Mouse (Mus musculus) urinary bladder, adult 2 months (tissue): Measurements from ENCODE around the gene Prkce. TPM values are rescaled to one million over a fixed set of nuclear protein-coding genes. Genes with fewer than 3 reads are reported as not detected.

Experiments
- DNase-seq: peaks from one replicate; pipeline ENCODE4 v3.0.0; 2022; ENCODE audit warnings: low spot score
- polyA plus RNA-seq: library from polyadenylated mRNA; depleted of rRNA; stranded (reverse); fragments of >200 nt; gene quantifications from 2 replicates; pipeline ENCODE4 v1.2.3, GENCODE M21; 2012

The Prkce gene
- polyA plus RNA-seq, 1 experiment, result 5.8 TPM

GRCm38 (mm10) chr17:86622862-86623261 lies 455.3 kb downstream of the Prkce start:
- no peak for DNase-seq

- no peak for DNase-seq
These were observed 458.9 kb downstream of the Prkce start for GRCm38 (mm10) chr17:86626523-86626922.

- DNase-seq, result no peak
These were observed 465.5 kb downstream of the Prkce start for GRCm38 (mm10) chr17:86633131-86633530.

- DNase-seq, result no peak
These were observed 469.7 kb downstream of the Prkce start for GRCm38 (mm10) chr17:86637311-86637710.

GRCm38 (mm10) chr17:86639279-86639678 lies 471.7 kb downstream of the Prkce start:
- DNase-seq, result no peak

GRCm38 (mm10) chr17:86647226-86647625 lies 479.6 kb downstream of the Prkce start:
- DNase-seq, result no peak

- DNase-seq, result no peak
These were observed 481.4 kb downstream of the Prkce start for GRCm38 (mm10) chr17:86648856-86649435.

GRCm38 (mm10) chr17:86650241-86650640 lies 482.7 kb downstream of the Prkce start:
- no peak for DNase-seq

GRCm38 (mm10) chr17:86651091-86651490 lies 483.5 kb downstream of the Prkce start:
- DNase-seq, result no peak

GRCm38 (mm10) chr17:86652751-86653150 lies 485.2 kb downstream of the Prkce start:
- no peak for DNase-seq

GRCm38 (mm10) chr17:86656369-86656768 lies 488.8 kb downstream of the Prkce start:
- DNase-seq, result no peak

DNA sequence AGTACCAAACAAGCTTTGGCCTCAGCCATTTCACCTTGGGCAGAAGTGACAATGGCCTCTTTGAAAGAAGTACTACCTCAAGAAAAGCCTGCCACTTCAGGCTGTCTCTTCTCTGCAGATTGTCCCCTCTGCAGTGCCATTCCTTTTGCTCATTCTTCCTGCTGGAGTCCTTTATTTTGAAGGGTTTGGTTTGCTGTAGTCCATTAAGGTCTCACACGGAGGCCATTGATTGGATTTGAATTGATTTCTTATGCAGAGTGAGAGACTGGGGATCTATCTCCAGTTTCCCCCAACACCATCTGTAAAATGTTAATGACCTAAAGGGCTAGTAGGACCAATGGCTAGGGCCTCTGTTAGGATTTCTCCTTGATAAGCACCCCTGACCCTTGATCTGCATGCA lies 494.7 kb downstream of the Prkce start:
- no peak for DNase-seq

DNA sequence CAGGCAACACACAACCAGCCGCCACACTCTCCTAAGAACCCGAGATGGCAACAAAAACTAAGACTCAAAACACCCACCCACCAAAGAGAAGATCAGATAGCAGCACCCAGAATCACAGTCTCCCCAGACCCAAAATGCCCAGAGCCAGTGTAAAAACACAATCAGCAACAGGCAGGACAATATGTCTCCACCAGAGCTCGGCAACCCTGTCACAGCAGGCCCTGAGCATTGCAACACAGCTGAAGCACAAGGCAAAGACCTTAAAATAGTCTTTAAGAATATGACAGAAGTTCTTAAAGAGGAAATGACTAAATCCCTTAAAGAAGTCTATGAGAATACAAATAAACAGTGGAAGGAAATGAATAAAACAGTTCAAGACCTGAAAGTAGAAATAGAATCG lies 495.9 kb downstream of the Prkce start:
- DNase-seq, result no peak

DNA sequence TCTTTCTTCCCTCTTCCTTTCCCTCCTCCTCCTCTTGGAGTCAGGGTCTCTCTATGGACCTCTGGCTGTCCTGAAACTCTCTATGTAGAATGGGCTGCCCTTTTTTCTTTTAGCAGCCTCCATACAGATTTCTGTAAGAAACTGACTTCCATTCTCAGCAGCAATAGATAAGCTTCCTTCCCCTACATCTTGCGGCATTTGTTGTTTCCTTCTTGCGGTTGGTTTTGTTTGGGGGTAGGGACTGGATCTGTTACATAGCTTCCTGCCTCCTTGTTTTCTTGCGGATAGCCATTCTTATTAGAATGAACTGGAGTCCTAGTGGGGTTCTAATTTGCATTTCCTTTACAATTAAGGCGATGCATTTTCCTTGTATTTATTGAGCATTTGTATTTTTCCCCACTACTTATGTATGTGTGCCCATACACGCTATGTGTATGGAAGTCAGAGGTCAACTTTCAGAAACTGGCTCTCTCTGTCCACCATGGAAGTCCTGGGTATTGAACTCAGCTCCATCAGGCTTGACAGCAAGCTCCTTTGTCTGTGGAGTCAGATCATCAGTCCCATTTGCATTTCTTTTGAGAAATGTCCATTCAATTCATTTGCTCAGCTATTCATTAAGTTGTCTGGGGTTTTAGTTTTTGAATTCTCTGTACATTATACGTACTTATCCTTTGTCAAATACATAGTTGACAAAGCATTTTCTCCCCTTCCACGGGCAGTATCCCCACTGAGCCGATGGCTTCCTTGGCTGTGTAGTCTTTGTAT lies 500.4 kb downstream of the Prkce start:
- DNase-seq, result no peak

DNA sequence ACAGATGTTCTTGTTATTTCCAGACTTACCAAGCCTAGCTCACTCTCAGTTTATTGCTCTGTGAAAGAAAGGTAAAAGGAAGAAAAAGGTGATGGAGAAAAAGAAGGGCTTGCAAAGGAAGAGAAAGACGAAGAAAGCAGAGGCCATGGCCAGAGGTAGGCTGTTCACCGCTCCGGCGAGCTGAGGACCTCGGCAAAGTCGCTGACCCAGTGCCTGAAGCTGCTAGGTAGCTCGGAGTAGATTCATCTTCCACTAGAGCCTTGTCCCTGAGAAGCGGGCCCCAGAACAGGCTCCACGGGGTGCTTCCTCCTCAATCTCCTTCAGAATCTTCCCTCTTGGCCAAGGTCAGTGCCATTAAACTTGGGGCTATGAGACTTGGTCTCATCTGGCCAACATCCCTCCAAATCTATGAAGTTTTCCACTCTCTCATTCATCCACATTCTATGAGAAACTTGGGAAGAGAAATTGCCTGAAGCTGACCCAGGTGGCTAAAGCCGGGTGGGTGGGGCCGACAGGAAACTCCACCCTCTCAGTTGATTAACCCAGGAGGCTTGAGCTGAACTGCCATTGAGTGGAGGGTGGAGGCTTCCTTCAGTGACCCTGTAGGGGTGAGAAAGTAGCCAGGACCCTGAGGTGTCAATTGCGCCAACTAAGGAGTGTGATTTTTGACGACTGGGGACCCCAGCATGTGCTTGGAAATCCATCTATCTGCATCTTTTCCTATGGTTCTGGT lies 502.2 kb downstream of the Prkce start:
- DNase-seq, result no peak

GRCm38 (mm10) chr17:86670731-86671130 lies 503.1 kb downstream of the Prkce start:
- no peak for DNase-seq

DNA sequence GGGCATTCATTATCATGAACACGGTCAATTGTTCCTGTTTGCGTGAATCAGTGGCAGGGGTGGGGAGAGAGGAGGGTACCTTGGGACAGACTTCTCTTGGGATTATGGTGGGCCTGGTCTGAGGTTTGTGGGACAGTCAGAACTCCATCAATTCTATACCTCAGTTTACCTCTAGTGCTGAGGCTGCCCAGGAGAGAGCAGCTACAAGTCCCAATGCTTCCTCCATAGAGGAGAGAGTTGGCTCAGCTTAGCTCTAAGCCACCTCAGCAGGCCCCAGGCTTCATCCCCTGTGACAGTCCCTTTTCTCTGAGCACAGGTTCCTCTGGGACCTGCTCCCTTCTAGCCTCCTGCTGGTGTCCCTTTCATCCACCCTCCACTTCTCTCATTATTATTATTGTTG lies 507.4 kb downstream of the Prkce start:
- DNase-seq, result no peak

DNA sequence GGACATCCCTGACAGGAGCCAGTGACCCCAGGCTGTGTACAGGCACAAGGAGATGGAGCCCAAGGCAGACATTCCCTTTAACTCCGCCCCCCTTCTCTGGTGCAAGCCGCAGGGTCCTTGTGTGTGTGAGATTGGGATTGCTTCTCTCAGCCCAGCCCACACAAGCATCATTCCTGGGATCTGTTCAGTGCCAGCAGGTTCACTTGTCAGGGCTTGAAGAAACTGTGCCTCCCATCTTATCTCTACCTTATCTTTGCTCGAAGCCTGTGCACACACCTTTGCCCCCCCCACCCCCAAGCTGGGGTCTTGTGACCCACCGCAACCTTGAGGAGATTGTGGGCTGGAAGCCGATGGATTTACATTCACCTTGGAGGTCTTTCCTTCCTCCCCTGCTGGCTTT lies 508.8 kb downstream of the Prkce start:
- DNase-seq, result no peak

DNA sequence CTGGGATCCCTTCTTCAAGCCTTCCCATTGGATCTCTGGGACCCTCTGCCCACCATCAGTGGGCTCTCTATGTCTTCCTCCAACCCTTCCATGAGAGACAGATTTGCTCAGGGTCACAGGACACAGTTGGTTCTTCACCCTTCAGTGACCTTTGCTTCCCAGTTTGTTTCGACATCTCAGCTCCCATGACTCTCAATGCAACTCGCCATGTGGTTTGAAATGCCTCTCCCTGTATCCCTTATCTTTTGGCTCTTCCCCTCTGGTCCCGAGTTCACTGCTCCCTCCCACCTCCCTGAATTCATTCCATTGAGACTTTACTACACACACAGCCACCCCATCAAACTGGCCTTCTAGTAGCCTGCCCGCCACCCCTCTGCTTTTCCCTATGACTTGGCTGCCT lies 509.3 kb downstream of the Prkce start:
- no peak for DNase-seq

- no peak for DNase-seq
These were observed 517.7 kb downstream of the Prkce start for GRCm38 (mm10) chr17:86685263-86685662.

DNA sequence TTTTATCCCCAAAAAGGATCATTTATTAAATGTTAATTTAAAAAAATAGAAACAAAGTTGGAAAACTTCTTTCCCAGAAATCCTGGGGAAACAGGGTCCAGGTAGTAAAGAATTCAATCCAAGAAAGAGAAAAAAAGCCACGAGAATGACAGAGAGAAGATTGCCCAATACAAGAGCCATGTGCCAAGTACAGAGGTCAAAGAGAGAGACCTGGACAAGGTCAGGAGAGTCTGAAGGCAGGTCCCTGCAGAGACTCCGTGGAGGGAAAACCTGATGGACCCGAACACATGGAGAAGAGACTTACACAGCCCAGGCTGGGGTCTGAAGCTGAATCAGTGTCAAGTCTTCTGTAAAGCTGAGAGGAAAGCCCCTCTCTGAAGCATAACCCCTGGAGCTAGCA lies 519.4 kb downstream of the Prkce start:
- no peak for DNase-seq

DNA sequence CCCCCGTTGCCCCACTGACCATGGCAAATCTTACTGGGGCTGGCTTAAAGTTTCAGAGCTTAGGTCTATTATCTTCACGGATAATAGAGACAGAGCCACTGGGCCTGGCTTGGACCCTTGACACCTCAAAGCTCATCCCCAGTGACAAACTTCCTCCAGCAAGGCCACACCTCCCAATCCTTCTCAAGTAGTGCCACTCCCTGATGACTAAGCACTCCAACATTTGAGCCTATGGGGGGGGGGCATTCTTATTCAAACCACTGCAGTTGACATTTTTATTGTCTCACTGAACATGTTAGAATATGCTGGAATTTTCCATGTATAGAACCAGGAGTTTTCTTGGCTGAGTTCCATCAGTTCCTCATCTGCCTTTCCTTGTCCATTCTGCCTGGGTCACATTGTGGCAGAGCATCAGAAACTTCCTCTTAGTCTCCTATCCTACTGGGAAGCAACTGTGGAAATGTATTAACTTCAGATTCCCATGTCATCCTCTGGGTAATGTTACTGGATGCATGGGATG lies 523.3 kb downstream of the Prkce start:
- no peak for DNase-seq

DNA sequence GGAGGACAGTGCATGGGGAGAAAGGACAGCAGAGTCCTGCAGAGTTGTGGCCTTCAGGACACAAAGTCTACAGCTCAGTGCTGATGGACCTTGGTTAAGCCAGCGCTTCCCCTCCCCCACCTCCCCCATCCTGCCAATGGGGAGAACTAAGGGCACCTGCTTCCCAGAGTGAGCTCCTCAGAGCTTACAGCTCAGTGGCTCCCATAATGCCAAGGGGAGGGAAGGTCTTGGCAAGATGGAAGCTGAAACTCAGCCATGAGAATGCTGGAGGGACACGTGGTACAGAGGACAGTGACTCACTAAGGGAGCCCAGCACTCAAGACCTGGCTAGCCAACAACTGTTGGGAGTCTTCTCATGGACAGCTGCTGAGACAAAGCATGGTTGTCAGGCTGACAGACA lies 530.2 kb downstream of the Prkce start:
- no peak for DNase-seq
